Mouse (Mus musculus) fibroblast of lung, adult 2 months (primary cell): ENCODE data around the gene Adam22.
"Not testable (repeated sequence)": the region's sequence is repeated elsewhere in the genome, so short reads cannot be mapped to it uniquely, and the experiment has no call there.

ENCODE experiments used
- DNase-seq: peaks from one replicate; pipeline ENCODE4 v3.0.0-alpha.2; 2011; ENCODE audit warnings: low read depth

Adam22 gene

DNA sequence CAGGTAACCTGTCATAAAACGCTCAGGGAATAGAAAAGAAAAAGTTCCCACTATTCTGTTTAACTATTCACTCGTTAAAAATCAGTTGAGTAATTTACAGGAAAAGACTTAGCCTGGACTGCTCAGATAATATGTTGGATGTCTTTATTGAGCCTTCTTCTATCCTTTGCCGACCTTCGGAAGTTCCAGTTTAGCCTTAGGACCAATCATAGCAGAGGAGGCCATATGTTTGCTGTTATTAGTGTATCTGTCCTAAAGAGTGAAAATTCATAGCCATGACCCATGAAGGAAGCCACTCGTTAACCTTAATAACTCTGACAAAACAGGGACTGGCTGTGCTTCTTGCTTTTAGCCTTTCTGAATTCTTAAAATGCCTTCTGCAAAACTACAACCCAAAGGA is 41.3 kb downstream of the Adam22 start:
- no peak for DNase-seq

GRCm38 (mm10) chr5:8312324-8312723 is 55.6 kb downstream of the Adam22 start:
- no peak for DNase-seq

- DNase-seq = peak; percentile 12
Observed at GRCm38 (mm10) chr5:8310907-8311306, 57.1 kb downstream of the Adam22 start.

- DNase-seq = no peak
Observed at GRCm38 (mm10) chr5:8297719-8298419, 70.1 kb downstream of the Adam22 start.

GRCm38 (mm10) chr5:8293287-8293686 is 74.7 kb downstream of the Adam22 start:
- DNase-seq = no peak

- no peak for DNase-seq
Observed at GRCm38 (mm10) chr5:8291496-8291895, 76.5 kb downstream of the Adam22 start.

DNA sequence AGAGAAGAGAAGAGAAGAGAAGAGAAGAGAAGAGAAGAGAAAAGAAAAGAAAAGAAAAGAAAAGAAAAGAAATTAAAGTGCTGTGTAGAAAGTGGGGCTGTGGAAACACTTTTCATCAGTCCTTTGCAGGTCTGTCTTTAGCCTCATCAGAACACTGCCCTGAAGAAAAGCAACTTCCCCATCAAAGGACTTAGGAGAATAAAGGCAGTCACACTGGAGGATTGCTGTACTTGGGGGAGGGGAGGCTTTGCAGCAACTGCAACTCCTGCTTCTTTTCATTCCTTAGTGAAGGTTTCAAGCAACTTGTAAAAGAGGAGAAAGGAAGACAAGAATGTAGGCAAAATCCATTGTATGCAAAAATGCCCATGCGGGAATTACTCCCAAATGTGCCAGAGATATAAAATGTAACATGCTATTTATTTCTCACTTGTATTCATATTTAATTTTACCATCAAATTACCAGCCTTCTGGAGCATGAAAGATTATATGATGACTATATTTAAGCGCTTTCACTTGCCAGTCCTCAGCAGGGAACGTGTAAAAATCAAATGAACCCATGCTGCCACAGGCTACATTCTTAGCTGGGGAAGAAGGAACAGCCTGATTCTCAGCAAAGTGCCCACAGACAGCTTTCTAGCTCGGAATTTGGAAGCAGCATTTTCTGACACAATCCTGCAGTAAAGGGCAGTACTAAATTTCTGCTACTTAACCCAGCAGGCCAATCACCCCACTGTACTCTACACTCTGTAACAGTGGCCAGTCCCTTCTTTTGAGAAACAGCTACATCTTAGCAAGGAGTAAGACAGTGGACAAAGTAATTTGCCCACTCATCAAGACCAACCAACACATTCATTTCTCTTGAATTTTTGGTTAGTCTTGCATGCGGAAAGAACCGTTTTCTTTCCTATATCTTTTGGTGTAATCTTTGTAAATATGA is 78.0 kb downstream of the Adam22 start:
- DNase-seq = no peak

DNA sequence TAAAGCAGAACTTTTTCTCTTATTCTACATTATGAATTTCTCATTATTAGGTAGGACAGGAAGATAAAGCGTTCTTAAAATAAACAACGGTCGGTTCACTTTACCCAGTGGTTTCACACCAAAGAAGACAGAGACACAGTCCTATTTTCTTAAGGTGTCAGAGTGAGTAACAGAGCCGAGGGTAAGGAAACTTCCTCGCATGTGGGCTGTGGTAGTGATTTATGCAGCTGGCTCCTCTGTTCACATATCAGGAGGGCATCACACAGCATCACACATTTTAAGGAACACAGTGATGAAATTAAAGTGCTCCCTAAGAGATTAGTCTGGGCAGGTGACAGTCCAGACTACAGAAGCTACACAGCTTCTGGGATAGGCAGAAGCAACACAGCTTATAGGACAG is 83.8 kb downstream of the Adam22 start:
- DNase-seq = no peak

DNA sequence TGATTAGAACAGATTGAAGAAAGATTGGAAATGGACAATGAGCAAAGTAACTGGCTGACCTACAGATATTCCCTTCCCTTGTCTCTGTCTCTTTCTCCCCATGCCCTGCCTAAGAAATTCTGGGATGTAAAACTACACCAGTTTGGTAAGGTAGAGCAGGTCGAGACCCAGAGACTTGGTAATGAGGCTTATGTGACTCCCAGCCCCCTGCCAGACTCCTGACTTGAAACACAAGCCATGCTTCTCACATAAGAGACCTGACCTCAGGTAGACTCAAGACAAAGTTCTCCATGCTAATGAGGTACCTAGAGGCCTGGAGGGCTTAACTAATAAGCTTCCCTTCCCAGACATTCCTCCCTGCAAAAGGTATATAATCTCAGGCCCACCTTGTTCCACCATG is 91.8 kb downstream of the Adam22 start:
- DNase-seq = no peak

- no peak for DNase-seq
Observed at GRCm38 (mm10) chr5:8257366-8257765, 110.6 kb downstream of the Adam22 start.

DNA sequence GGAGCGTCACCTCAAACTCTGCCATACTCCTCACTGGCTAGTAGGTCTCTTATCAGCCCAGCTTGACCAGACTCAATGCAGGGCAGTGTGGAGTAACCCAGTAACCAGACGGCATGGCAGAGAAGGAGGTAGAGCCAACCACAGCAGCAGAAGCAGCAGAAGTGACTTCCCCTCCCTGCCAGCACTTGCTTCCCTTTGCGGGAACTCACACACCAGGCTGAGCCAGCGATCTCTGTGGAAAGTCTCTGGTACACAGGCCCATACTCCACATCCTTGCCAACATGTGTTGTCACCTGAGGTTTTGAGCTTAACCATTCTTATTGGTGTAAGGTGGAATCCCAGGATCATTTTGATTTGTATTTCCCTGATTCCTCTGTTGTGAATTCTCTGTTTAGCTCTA is 111.5 kb downstream of the Adam22 start:
- no peak for DNase-seq

DNA sequence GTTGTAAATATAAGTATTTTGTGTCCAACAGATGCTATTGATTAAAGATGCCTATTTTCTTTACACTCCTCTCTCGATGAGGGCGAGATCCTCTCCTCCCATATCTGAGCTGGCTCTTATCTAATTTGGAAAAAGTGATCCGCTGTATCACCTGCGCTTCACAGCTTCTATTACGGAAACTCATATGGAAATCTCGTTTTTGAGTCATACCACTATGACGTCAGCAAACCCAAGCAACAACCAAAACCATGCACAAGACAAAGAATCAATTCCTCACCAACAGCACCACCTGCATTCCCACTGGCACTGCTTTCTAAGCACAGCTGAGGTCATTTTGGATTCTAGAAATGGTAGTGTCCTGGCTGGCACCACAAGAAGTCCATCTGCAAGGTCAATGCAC is 123.3 kb downstream of the Adam22 start:
- no peak for DNase-seq

DNA sequence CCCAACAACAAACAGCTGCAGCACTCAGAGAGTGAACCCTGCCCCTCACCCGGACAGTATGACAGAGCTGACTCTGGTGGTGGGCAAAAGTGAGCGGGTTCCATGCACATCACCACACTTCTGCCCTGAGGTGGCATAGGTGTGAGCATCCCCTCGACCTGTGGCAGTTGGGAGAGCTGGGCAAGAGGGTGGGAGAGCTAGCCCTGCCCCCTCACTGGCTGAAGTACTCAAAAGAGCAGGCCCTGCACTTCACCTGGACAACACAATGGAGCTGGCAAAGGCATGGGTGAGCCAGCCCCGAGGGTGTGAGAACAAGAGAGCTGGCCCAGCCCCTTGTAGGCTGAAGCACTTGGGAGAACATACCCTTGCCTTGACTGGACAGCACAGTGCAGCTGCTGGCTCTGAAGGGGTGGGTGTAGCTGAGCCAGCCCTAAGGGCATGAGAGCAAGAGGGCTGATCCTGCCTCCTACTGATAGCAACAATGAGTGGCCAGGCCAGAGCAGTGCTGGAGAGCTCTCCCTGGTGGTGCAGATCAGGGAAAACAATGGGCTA is 124.8 kb downstream of the Adam22 start:
- no peak for DNase-seq

DNA sequence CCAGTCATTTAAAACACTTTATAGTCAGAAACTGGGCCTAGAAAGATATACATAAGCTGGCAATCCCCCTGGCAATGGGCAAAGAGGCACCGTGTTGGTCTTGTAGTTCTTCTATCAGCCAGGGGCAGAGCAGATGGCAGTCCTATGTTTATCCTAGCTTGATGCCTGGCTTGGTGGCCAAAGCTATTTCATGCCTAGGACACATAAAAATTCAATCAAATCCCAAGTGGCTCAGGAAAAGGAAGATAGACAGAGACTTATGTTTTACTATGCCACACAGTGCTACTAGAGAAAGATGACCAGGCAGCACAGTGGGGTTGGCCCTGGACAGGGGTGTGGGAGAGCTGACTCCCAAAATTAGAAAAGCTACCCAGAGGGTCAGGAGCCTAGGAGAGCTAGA is 125.3 kb downstream of the Adam22 start:
- DNase-seq = no peak

GRCm38 (mm10) chr5:8227073-8227472 is 140.9 kb downstream of the Adam22 start:
- no peak for DNase-seq

GRCm38 (mm10) chr5:8224321-8224705 is 143.6 kb downstream of the Adam22 start:
- DNase-seq = no peak

DNA sequence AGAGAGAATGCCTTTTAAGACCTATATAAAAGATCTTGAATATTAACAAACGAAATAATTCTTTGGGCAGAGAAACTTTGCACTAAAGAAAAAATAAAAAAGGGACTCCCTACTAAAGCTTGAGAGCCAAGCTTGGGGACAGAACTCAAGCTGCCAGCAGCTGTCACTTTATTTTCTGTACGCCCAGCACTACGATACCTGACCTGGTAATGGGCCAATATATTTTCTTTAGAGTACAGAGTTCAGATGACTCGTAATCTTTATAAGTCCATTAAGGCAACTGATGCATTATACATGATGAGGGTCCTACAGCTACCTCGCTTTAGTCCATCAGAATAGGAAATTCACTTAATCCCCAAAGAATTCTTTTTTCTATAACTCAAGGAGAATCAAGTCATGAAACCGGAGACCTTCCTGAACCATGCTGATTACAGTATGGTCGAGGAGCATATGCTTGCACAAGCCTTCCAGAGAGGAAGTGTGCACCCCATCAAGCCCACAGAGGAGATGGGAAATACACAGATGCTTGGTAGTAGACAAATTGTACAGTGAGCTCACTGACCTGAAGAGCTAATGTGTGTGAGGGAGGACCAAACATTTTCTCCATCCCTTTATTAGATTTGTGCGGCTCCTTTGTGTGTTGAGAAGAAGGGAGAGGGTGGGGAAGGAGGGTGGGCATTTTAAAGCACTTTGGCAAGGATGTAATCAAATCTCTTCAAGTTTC is 144.2 kb downstream of the Adam22 start:
- DNase-seq = no peak

GRCm38 (mm10) chr5:8221630-8222029 is 146.3 kb downstream of the Adam22 start:
- no peak for DNase-seq

- DNase-seq = no peak
Observed at GRCm38 (mm10) chr5:8215841-8216240, 152.1 kb downstream of the Adam22 start.

DNA sequence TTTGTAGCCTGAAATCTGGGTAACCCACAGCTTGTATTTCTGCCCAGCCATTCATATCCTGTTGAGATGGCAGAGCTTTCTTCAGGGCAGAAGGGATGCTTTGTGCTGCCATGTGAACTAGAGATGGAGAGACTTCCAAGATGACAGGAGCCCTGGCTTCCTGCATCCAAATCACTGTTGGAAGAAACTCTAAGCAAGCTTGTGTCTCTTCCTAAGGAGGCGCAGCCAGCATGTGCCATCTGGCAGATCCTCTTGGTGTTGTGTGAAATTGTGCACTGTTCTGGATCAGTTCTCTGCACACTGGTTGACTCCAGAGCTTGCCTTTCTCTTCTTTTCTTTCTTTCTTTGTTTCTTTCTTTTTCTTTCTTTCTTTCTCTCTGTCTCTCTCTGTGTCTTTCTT is 183.0 kb downstream of the Adam22 start:
- not testable (repeated sequence) for DNase-seq

DNA sequence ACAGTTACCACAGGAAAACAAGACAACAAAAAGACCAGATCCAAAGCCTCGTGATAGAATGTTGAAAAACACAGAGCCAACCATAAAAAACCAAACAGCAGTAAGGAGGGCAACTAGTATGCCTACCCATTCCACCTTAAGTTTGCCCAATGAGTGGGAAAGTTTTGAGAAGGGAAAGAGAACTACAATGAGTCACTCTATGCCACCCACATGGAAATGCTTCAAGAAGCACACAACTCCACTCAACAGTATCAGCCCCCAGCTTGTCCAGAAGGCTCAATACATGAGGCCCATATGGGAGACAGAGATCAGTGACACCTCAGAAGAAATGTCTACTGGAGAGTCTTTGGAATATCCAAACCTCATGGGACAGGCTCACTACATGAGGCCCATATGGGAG is 187.3 kb downstream of the Adam22 start:
- DNase-seq = no peak

GRCm38 (mm10) chr5:8178111-8178510 is 189.8 kb downstream of the Adam22 start:
- DNase-seq = no peak
